Mouse (Mus musculus): ENCODE data around the gene Gm11568.
"Not testable (repeated sequence)": the region's sequence is repeated elsewhere in the genome, so short reads cannot be mapped to it uniquely, and the experiment has no call there.

GRCm38 (mm10) chr11:99815566-99815965 lies 42.2 kb upstream of the Gm11568 start, which contains the start of gene Gm11564:
- not testable (repeated sequence) for TF ChIP-seq CTCF, EP300 (IDR thresholded peaks at IDR 0.05; ENCODE audit: low read depth)
